Mouse (Mus musculus) lung, postnatal 0 days (tissue): ENCODE measurements around the gene Tspan3. TPM values are rescaled to one million over a fixed set of nuclear protein-coding genes. Genes with fewer than 3 reads are reported as not detected.

ENCODE experiments used
- ATAC-seq: fragments of 200-750 bp; cut with Nextera tagmentation; 2 replicates; pipeline ENCODE4 v1.8.0; 2017; ENCODE audit warnings: moderate library complexity
- DNase-seq: peaks from one replicate; pipeline ENCODE4 v3.0.0-alpha.2; 2016; ENCODE audit warnings: low spot score
- H3K27ac ChIP-seq: fragments of 300-500 bp; sonication (generic); 2 replicates; pipeline ENCODE4 v1.5.1; 2014; ENCODE audit warnings: antibody characterized with exemption, mild to moderate bottlenecking, low read length, mixed read lengths
- H3K27me3 ChIP-seq: fragments of 300-500 bp; sonication (generic); replicated peaks from 2 replicates; pipeline ENCODE4 v1.6.1; 2014; ENCODE audit warnings: low read length, mixed read lengths; ENCODE audit not compliant: insufficient read depth
- H3K36me3 ChIP-seq: fragments of 300-500 bp; sonication (generic); 2 replicates; pipeline ENCODE4 v1.6.1; 2014; ENCODE audit warnings: low read length, mixed read lengths; ENCODE audit not compliant: insufficient read depth
- H3K4me1 ChIP-seq: fragments of 300-500 bp; sonication (generic); 2 replicates; pipeline ENCODE4 v1.6.1; 2014; ENCODE audit warnings: antibody characterized with exemption, low read depth, low read length, mixed read lengths; ENCODE audit not compliant: insufficient read depth
- H3K4me2 ChIP-seq: fragments of 300-500 bp; sonication (generic); replicated peaks from 2 replicates; pipeline ENCODE4 v1.6.1; 2014; ENCODE audit warnings: low read depth, mild to moderate bottlenecking, low read length, moderate library complexity, mixed read lengths
- H3K4me3 ChIP-seq: fragments of 300-500 bp; sonication (generic); 2 replicates; pipeline ENCODE4 v1.5.1; 2014; ENCODE audit warnings: low read depth, low read length
- H3K9ac ChIP-seq: fragments of 300-500 bp; sonication (generic); replicated peaks from 2 replicates; pipeline ENCODE4 v1.6.1; 2014; ENCODE audit warnings: low read depth, mild to moderate bottlenecking
- H3K9me3 ChIP-seq: fragments of 300-500 bp; sonication (generic); 2 replicates; pipeline ENCODE4 v1.6.1; 2016; ENCODE audit warnings: low read length, mixed read lengths
- CTCF ChIP-seq: IDR thresholded peaks from 2 replicates; pipeline ENCODE4 v1.5.1; 2016; ENCODE audit warnings: antibody characterized with exemption, mild to moderate bottlenecking
- EP300 ChIP-seq: IDR thresholded peaks from 2 replicates; pipeline ENCODE4 v1.6.1; 2016; ENCODE audit warnings: antibody characterized with exemption, mild to moderate bottlenecking, control low read depth
- WGBS: fragments of 180-500 bp; shearing (Covaris S2); extraction: QIAGEN DNeasy Blood & Tissue Kit; methylation state at CpG from one replicate; pipeline ENCODE4 v1.1.7; 2014; 5-methylcytosine and 5-hydroxymethylcytosine counted together
- polyA plus RNA-seq: library from polyadenylated mRNA; unstranded; fragments of >200 nt; fragmentation: Nextera tagmentation; extraction: Ambion mirVana; gene quantifications from 2 replicates; pipeline ENCODE4 v1.2.1, GENCODE M21; 2015

The Tspan3 gene
- polyA plus RNA-seq, 1 experiment from 2014 or later: 190 TPM

DNA sequence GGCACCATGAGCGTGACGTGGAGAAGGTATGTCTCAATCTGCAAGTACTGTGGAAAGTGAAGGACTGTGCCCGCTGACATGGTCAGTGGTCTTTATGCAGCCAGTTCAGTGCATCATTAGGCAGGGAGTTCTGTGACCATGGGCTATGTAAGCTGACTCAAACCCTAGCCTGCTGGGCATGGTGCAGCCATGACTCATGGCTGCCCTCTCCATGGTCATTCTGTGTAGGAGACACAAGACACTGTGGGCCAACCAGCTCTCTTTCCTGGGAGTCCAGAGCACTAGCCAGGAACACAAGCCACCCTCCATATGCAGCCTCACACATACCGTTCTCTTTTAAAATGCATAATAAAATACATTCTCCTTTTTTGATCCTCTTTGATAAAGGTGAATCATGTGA lies 39.0 kb upstream of the Tspan3 start:
- H3K36me3 ChIP-seq: peaks cover 15% of the 10 kb centered on the region; the same call in 1 of the 2 replicates
- no peak overlapping the region for H3K27ac ChIP-seq

GRCm38 (mm10) chr9:56200645-56201314 lies 35.5 kb upstream of the Tspan3 start:
- WGBS: 24% methylated on average over 14 of the region's 14 CpGs

More for the DNA sequence above, 39.0 kb upstream of the Tspan3 start:
- no peaks in the 10 kb centered on the region for H3K4me1 ChIP-seq
- H3K4me2 ChIP-seq: no peak overlapping the region
- ATAC-seq (no peak), DNase-seq (no peak)
- H3K4me3 ChIP-seq: no peak overlapping the region
- H3K27me3 ChIP-seq: no peaks in the 10 kb centered on the region
- 97% methylated on average over 4 of the region's 4 CpGs for WGBS
- no peak overlapping the region for H3K9ac ChIP-seq
- H3K9me3 ChIP-seq: no peaks in the 10 kb centered on the region
- TF ChIP-seq CTCF (no peak), EP300 (no peak)

GRCm38 (mm10) chr9:56200200-56200599 lies 34.9 kb upstream of the Tspan3 start:
- Histone ChIP-seq H3K4me1 (no peaks in the 10 kb centered on the region), H3K4me2 (no peak overlapping the region), H3K9me3 (no peaks in the 10 kb centered on the region), H3K4me3 (no peak overlapping the region), H3K27ac (no peak overlapping the region), H3K9ac (no peak overlapping the region), H3K36me3 (no peaks in the 10 kb centered on the region; the same call in 1 of the 2 replicates), H3K27me3 (no peaks in the 10 kb centered on the region)
- WGBS: 41% methylated on average over 2 of the region's 2 CpGs
- TF ChIP-seq CTCF (no peak), EP300 (no peak)
- no peak for DNase-seq
- peak; percentile 39; the same call in 1 of the 2 replicates for ATAC-seq

More at GRCm38 (mm10) chr9:56200645-56201314, 35.5 kb upstream of the Tspan3 start:
- no peak overlapping the region for H3K4me3 ChIP-seq
- H3K36me3 ChIP-seq: peaks cover 5% of the 10 kb centered on the region; the same call in 1 of the 2 replicates
- no peaks in the 10 kb centered on the region for H3K27me3 ChIP-seq
- no peak overlapping the region for H3K27ac ChIP-seq
- DNase-seq (peak; percentile 89), ATAC-seq (peak; percentile 74)
- no peak overlapping the region for H3K9ac ChIP-seq
- no peaks in the 10 kb centered on the region for H3K9me3 ChIP-seq
- H3K4me2 ChIP-seq: no peak overlapping the region
- TF ChIP-seq CTCF (peak; percentile 89), EP300 (no peak)
- no peaks in the 10 kb centered on the region for H3K4me1 ChIP-seq

- TF ChIP-seq CTCF: no peak
- no peak for TF ChIP-seq EP300
- no peaks in the 10 kb centered on the region for H3K9me3 ChIP-seq
- 79% methylated on average over 4 of the region's 4 CpGs for WGBS
- H3K4me2 ChIP-seq: no peak overlapping the region
- no peak overlapping the region for H3K4me3 ChIP-seq
- H3K27me3 ChIP-seq: no peaks in the 10 kb centered on the region
- H3K36me3 ChIP-seq: no peaks in the 10 kb centered on the region
- DNase-seq (no peak), ATAC-seq (no peak)
- no peak overlapping the region for H3K27ac ChIP-seq
- H3K4me1 ChIP-seq: no peaks in the 10 kb centered on the region
- H3K9ac ChIP-seq: no peak overlapping the region
Observed at GRCm38 (mm10) chr9:56196921-56197320, 31.6 kb upstream of the Tspan3 start.

DNA sequence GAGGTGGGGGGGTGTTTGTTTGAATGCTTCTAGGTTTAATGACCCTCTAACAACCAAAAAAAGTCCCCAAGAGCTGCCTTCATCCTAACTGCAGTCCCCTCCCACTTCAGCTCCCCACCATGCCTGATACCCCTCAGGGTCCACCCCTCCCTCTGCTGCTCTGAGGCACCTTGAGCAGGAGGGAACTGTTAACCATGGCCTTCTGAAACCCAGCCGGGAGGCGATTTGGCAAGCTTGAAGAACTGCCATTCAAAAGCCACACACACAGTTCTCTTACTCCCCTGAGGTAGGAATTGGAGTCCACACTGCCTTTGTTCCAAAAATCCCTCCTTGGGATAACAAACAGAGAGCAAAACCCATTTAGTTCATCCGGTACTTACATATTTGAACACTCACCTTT lies 29.9 kb upstream of the Tspan3 start:
- ATAC-seq: no peak
- Histone ChIP-seq H3K9me3 (no peaks in the 10 kb centered on the region), H3K27ac (no peak overlapping the region), H3K4me3 (no peak overlapping the region), H3K9ac (no peak overlapping the region), H3K36me3 (no peaks in the 10 kb centered on the region), H3K4me1 (no peaks in the 10 kb centered on the region), H3K27me3 (no peaks in the 10 kb centered on the region), H3K4me2 (no peak overlapping the region)
- no peak for DNase-seq
- WGBS: 53% methylated on average over 3 of the region's 3 CpGs
- TF ChIP-seq CTCF (no peak), EP300 (no peak)

- H3K4me1 ChIP-seq: no peaks in the 10 kb centered on the region
- no peak overlapping the region for H3K9ac ChIP-seq
- H3K27ac ChIP-seq: no peak overlapping the region
- no peaks in the 10 kb centered on the region for H3K27me3 ChIP-seq
- no peaks in the 10 kb centered on the region for H3K36me3 ChIP-seq
- TF ChIP-seq CTCF (no peak), EP300 (no peak)
- no peak overlapping the region for H3K4me3 ChIP-seq
- ATAC-seq (no peak), DNase-seq (no peak)
- no peaks in the 10 kb centered on the region for H3K9me3 ChIP-seq
- 58% methylated on average over 11 of the region's 11 CpGs for WGBS
- no peak overlapping the region for H3K4me2 ChIP-seq
Observed at GRCm38 (mm10) chr9:56191498-56192455, 26.5 kb upstream of the Tspan3 start.
